Mouse (Mus musculus): ENCODE measurements around the gene Nalcn. TPM values are rescaled to one million over a fixed set of nuclear protein-coding genes. Genes with fewer than 3 reads are reported as not detected.

Gene Nalcn
- polyA plus RNA-seq (2012; rRNA removed; ENCODE audit: low replicate concordance) = 0.01 and 0.71 TPM in 2 replicates

GRCm38 (mm10) chr14:123626501-123627179 is at the start of gene Nalcn:
Gene Nalcn, minus strand, starts transcription at chr14:123627144.

GRCm38 (mm10) chr14:123659921-123660385 is 33.0 kb upstream of the Nalcn start, which contains the start of gene Itgbl1:
Gene Itgbl1, plus strand, starts transcription at chr14:123659971.

Other genes starting within 250 kb of the Nalcn start
- gene Itgbl1, start 32.8 kb upstream of the Nalcn start, polyA plus RNA-seq (2012; rRNA removed; ENCODE audit: low replicate concordance) = 2.3 TPM in 2 replicates

Data from subcutaneous adipose tissue, adult 2 months (tissue).